Mouse (Mus musculus): ENCODE measurements around the gene Khdc1b. TPM values are rescaled to one million over a fixed set of nuclear protein-coding genes. Genes with fewer than 3 reads are reported as not detected.
"Not testable (repeated sequence)": the region's sequence is repeated elsewhere in the genome, so short reads cannot be mapped to it uniquely, and the experiment has no call there.

The Khdc1b gene
- not detected for total RNA-seq (2021)

GRCm38 (mm10) chr1:21383256-21383655 is at the start of gene Khdc1b:
TSS of gene Khdc1b (plus strand) at chr1:21383556.
- no peak for DNase-seq

- no peak for DNase-seq
Measured at GRCm38 (mm10) chr1:21335836-21336235, 47.5 kb upstream of the Khdc1b start.

- no peak for DNase-seq
Measured at GRCm38 (mm10) chr1:21340745-21341144, 42.6 kb upstream of the Khdc1b start.

- DNase-seq = peak; percentile 11 to 31
Measured at GRCm38 (mm10) chr1:21344253-21344652, 39.1 kb upstream of the Khdc1b start.

GRCm38 (mm10) chr1:21344752-21345151 is 38.6 kb upstream of the Khdc1b start:
- not testable (repeated sequence) for DNase-seq

- DNase-seq = no peak
Measured at GRCm38 (mm10) chr1:21349341-21349740, 34.0 kb upstream of the Khdc1b start, which contains the start of gene Khdc1a. TSS of gene Khdc1a (plus strand) at chr1:21349641.

DNA sequence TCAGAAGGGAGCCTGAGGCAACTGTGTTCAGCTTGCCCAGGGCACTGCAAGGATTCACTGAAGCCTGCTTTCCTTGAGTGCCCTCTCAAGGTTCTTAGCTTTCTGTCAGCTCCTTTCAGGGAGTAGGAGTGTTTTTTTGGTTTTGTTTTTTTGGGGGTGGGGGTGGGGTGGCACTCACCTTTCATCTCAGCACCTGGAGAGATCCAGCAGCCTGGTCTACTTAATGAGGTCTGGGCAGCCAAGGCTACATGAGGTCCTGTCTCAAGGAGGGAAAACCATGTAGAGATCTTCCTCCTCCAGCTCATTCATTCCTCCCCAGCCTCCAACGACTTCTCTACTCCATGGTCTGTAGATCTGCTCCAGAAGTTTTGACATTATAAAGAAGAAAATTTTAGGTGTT is 15.3 kb upstream of the Khdc1b start, which contains the start of gene Khdc1c:
TSS of gene Khdc1c (plus strand) at position 301 of the 400 bp plus-strand sequence.
- DNase-seq = not testable (repeated sequence)

GRCm38 (mm10) chr1:21391138-21391671 is 7.8 kb downstream of the Khdc1b start:
- DNase-seq = no peak

DNA sequence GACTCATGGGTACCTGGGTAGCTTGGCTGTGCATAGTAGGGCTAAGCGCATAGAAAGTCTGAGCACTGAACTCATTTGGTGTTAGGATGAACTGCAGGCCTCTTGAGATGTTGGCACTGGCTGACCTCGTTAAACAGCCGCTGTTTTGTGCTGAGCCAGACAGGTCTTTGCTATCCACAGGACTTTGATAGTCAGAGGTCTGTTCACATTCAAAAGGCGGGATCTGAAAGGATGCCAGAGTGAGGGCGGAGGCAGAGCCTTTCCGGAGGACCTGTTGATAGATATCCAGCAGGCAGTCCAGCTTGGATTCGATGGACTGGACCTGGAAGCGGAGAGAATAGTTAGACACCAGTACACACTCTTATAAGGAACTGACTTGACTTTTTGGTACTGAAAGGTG is 19.4 kb downstream of the Khdc1b start:
- no peak for DNase-seq

DNA sequence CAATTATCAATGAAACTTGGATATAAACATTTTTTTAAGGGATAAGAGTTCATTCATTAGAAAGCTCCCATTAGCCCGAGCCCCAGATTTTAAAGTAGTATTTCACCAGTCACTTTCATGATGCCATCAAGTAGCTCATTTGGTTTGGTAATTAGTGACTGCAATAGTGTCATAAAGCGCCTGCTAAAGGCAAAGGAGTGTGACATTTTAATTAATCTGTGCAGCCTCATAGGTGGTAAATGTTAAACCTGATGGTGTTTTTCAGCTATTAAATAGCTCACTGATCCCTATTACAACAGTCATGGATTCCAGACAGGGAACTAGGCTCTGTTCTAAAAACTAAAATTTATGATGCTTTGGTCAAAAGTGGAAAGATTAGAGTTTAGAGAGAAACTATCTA is 23.9 kb downstream of the Khdc1b start:
- no peak for DNase-seq

DNA sequence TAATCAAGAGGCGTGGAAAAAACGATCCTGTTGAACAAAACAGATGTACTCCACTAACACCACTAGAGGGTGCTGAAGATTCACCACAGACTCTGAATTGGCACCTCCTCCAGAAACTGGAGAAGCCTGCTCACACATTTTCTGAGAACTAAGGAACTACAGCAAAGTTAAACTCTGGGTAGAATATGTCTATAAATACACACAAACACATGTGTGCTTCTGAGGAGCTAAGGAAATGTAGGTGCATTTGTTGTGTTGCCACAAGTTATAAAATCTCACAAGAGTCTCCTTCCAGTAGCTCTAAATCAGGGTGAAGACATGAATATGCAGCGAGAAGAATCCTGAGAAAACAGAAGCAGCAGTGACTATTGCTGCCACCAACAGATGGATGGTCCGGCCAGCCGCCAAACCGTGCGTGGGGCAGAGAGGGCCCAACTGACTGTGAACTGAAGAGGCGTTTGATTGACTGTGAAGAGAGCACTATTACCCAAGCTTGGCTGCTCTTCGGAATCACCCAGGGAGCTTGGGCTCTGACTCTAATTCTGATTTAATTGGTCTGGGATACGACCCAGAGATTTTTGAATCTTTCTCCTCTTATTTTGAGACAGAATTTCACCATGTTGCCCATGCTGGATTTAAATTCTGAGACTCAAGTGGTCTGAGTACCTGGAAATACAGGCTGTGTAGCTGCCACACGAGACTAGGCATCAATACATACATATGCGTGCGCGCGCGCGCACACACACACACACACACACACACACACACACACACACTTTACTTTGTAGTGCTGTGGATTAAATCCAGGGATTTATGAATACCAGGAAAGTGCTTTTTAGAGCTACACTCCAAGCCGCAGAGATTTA is 28.2 kb downstream of the Khdc1b start:
- peak; percentile 74 to 76 for DNase-seq

- DNase-seq = no peak
Measured at GRCm38 (mm10) chr1:21412197-21412555, 28.8 kb downstream of the Khdc1b start.

DNA sequence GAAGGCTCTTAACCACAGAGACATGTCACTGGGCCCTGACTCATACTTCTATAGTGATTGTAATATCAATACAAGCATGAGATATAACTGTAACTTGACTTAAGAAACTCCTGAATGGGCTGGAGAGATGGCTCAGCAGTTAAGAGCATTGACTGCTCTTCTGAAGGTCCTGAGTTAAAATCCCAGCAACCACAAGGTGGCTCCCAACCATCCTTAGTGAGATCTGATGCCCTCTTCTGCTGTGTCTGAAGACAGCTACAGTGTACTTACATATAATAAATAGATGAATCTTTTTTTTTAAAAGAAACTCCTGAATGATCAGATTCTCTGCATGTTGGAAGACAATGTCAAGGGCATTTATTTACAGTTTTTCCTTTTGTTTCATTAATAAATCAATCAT is 36.0 kb downstream of the Khdc1b start:
- DNase-seq = no peak

DNA sequence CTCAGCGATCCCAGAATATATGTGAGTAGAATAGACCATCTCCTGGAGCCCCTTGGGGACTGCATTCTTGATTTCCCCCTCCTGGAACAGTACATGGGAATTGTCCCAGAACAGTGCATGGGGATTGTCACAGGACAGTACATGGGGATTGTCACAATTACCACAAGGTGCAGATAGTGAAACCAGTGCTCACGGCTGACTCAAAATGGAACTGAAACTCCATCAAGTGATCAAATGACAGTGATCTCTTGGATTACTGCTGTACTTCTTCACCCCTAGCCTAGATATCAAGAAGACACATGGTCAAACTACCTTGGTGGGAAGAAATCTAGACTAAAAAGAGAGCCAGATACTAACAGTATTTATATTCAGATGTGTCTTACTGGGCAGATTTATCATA is 42.3 kb downstream of the Khdc1b start:
- no peak for DNase-seq

- no peak for DNase-seq
Measured at GRCm38 (mm10) chr1:21428079-21428478, 44.7 kb downstream of the Khdc1b start.

GRCm38 (mm10) chr1:21431666-21432065 is 48.3 kb downstream of the Khdc1b start:
- peak; percentile 32 to 50 for DNase-seq

DNA sequence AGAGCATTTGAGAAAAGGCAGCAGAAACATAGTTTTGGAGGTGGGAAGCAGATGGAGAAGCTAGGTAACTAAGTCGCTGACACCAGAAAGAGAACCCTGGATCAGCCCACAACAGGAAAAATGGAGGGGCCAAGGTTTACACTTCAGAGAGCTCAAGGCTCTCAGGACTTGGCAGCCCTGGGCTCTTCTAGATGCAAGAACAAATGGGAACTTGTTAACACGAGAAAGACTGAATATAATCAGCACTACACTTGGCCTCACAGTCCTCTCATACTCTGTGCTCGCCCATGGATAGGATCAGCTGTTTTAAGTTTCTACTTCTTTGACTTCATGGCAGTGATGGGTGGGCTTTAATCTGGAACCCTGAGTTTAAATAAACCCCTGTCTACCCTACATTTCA is 51.5 kb downstream of the Khdc1b start:
- no peak for DNase-seq

Other genes with a start within 250 kb of the Khdc1b start
- 10 to 100 TPM; 24.7 to 30.7 TPM for gene Tmem14a, start 165.0 kb upstream of the Khdc1b start, total RNA-seq (2021)
- 1 to 10 TPM; 1.2 to 1.8 TPM for gene Gsta3, start 143.0 kb upstream of the Khdc1b start, total RNA-seq (2021)
- not detected for gene Khdc1a, start 33.9 kb upstream of the Khdc1b start, total RNA-seq (2021)
- not detected for gene Khdc1c, start 15.2 kb upstream of the Khdc1b start, total RNA-seq (2021)